ENCODE assay signal across 10 mouse cellular contexts in genomic region chr5:64422787-64423587, GRCm38 (mm10).
DNase-seq lines count a peak whose midpoint lies in the region; ATAC-seq lines count a peak whose summit lies in the region.
"Had no signal": no experiment of that assay in that cellular context is flagged by ENCODE, and none has a peak within 500 bp of the region (broad histone marks: within the 10 kb centered on the region; RNA-seq: fewer than 3 reads in every experiment).

No protein-coding gene starts in this region.

- no peaks in the 10 kb centered on the region for H3K27me3 ChIP-seq in forebrain, embryonic 11.5 days (ENCODE audit: control insufficient read depth, insufficient read depth, low read length)
- H3K27me3 ChIP-seq in hindbrain, embryonic 14.5 days (ENCODE audit: control insufficient read depth, insufficient read depth, low read length), result no peaks in the 10 kb centered on the region; the same call in 1 of the 2 replicates
- no peaks in the 10 kb centered on the region for H3K27me3 ChIP-seq in heart, embryonic 10.5 days (ENCODE audit: insufficient read depth, poor library complexity, severe bottlenecking)
- no peaks in the 10 kb centered on the region for H3K27me3 ChIP-seq in heart, embryonic 12.5 days (replicated peaks)
- H3K27me3 ChIP-seq: Patski had no signal

- no peak overlapping the region for H3K4me2 ChIP-seq in forebrain, embryonic 11.5 days (ENCODE audit: low read depth, low read length, severe bottlenecking)
- no peak overlapping the region for H3K4me2 ChIP-seq in hindbrain, embryonic 14.5 days (replicated peaks)
- no peak overlapping the region for H3K4me2 ChIP-seq in heart, embryonic 12.5 days

- H3K4me3 ChIP-seq in forebrain, embryonic 11.5 days (ENCODE audit: low read depth, low read length), result no peak overlapping the region
- no peak overlapping the region for H3K4me3 ChIP-seq in hindbrain, embryonic 14.5 days (replicated peaks; ENCODE audit: low read length)
- H3K4me3 ChIP-seq in heart, embryonic 10.5 days, result no peak overlapping the region
- H3K4me3 ChIP-seq in heart, embryonic 12.5 days, result no peak overlapping the region

- peaks cover 5% of the 10 kb centered on the region; the same call in 1 of the 2 replicates for H3K4me1 ChIP-seq in forebrain, embryonic 11.5 days (replicated peaks; ENCODE audit: control insufficient read depth, insufficient read depth, low read length)
- H3K4me1 ChIP-seq in hindbrain, embryonic 14.5 days (replicated peaks; ENCODE audit: control insufficient read depth, insufficient read depth, low read length), result 0 out of 2 replicates have a peak, but pooled peaks cover 4% of the 10 kb centered on the region
- no peaks in the 10 kb centered on the region for H3K4me1 ChIP-seq in heart, embryonic 10.5 days
- no peaks in the 10 kb centered on the region for H3K4me1 ChIP-seq in heart, embryonic 12.5 days (replicated peaks)

- no peak overlapping the region; the same call in 1 of the 2 replicates for H3K9ac ChIP-seq in forebrain, embryonic 11.5 days (ENCODE audit: low read length)
- no peak overlapping the region for H3K9ac ChIP-seq in hindbrain, embryonic 14.5 days
- H3K9ac ChIP-seq in heart, embryonic 12.5 days, result no peak overlapping the region

- H3K36me3 ChIP-seq in forebrain, embryonic 11.5 days (ENCODE audit: control insufficient read depth, insufficient read depth, low read length), result no peaks in the 10 kb centered on the region
- no peaks in the 10 kb centered on the region for H3K36me3 ChIP-seq in hindbrain, embryonic 14.5 days (replicated peaks; ENCODE audit: control insufficient read depth, insufficient read depth)
- no peaks in the 10 kb centered on the region for H3K36me3 ChIP-seq in heart, embryonic 10.5 days
- no peaks in the 10 kb centered on the region for H3K36me3 ChIP-seq in heart, embryonic 12.5 days

- WGBS in forebrain, embryonic 11.5 days, result 27% methylated on average over 13 of the region's 13 CpGs
- WGBS in hindbrain, embryonic 14.5 days, result 36% methylated on average over 13 of the region's 13 CpGs
- 64% methylated on average over 13 of the region's 13 CpGs for WGBS in heart, embryonic 10.5 days
- WGBS in heart, embryonic 12.5 days, result 57% methylated on average over 13 of the region's 13 CpGs

- peak; percentile 62 for DNase-seq in forebrain, embryonic 11.5 days (ENCODE audit: low spot score)
- no peak for DNase-seq in hindbrain, embryonic 14.5 days (ENCODE audit: low spot score)
- DNase-seq in kidney, postnatal 25 days, result peak; percentile 27 to 57
- peak; percentile 19 for DNase-seq in retina, postnatal 1 day
- no peak for DNase-seq in heart, embryonic 10.5 days (ENCODE audit: low spot score)
- DNase-seq in ovary, postnatal 10 days (ENCODE audit: low spot score), result no peak
- DNase-seq: lung, adult 18-20 months had no signal

- peaks cover 3% of the 10 kb centered on the region for H3K9me3 ChIP-seq in forebrain, embryonic 11.5 days (ENCODE audit: control insufficient read depth, low read length)
- H3K9me3 ChIP-seq in hindbrain, embryonic 14.5 days (ENCODE audit: control insufficient read depth, low read length), result peaks cover 17% of the 10 kb centered on the region
- no peaks in the 10 kb centered on the region for H3K9me3 ChIP-seq in heart, embryonic 10.5 days
- peaks cover 10% of the 10 kb centered on the region; the same call in 1 of the 2 replicates for H3K9me3 ChIP-seq in heart, embryonic 12.5 days (replicated peaks)

- ATAC-seq in forebrain, embryonic 11.5 days (replicated peaks; ENCODE audit: low FRiP score), result peak; percentile 89
- peak; percentile 59; the same call in 1 of the 2 replicates for ATAC-seq in hindbrain, embryonic 14.5 days (ENCODE audit: low FRiP score)
- no peak for ATAC-seq in megakaryocyte progenitor cell, adult 5-6 weeks (replicated peaks; ENCODE audit: poor library complexity)
- ATAC-seq in heart, embryonic 12.5 days (ENCODE audit: insufficient number of reproducible peaks, low FRiP score), result no peak
- ATAC-seq: Patski had no signal

- peak overlapping the region; percentile 59 for H3K27ac ChIP-seq in forebrain, embryonic 11.5 days (ENCODE audit: low read depth, low read length)
- 0 out of 2 replicates have a peak overlapping the region, but pooled peaks have one; percentile 38 for H3K27ac ChIP-seq in hindbrain, embryonic 14.5 days
- no peak overlapping the region for H3K27ac ChIP-seq in heart, embryonic 10.5 days
- no peak overlapping the region for H3K27ac ChIP-seq in heart, embryonic 12.5 days (ENCODE audit: poor library complexity, severe bottlenecking)

Comparison
In these comparisons a context has a peak if more than half of its experiments do, and no peak if none do; other contexts are left out.
1. ATAC-seq: peak in forebrain, embryonic 11.5 days (single experiment) and hindbrain, embryonic 14.5 days (single experiment); none in megakaryocyte progenitor cell, adult 5-6 weeks (single experiment) and heart, embryonic 12.5 days (single experiment).
2. DNase-seq: peak in forebrain, embryonic 11.5 days (single experiment), kidney, postnatal 25 days (2 of 2) and retina, postnatal 1 day (single experiment); none in hindbrain, embryonic 14.5 days (single experiment), heart, embryonic 10.5 days (single experiment) and ovary, postnatal 10 days (single experiment).
3. H3K27ac ChIP-seq: peak in forebrain, embryonic 11.5 days (single experiment) and hindbrain, embryonic 14.5 days (single experiment); none in heart, embryonic 10.5 days (single experiment) and heart, embryonic 12.5 days (single experiment).